Mouse (Mus musculus): ENCODE measurements around the gene G430095P16Rik. TPM values are rescaled to one million over a fixed set of nuclear protein-coding genes. Genes with fewer than 3 reads are reported as not detected.
A peak's percentile ranks its signal among the peaks of the same experiment; 100 is the strongest.

G430095P16Rik gene
- total RNA-seq, 2 experiments from 2014 or later: 4.8 to 17.9 TPM

- no peak for ATAC-seq (replicated peaks; ENCODE audit: poor library complexity, severe bottlenecking)
Observed at GRCm38 (mm10) chr8:84767221-84767620, 44.4 kb downstream of the G430095P16Rik start.

GRCm38 (mm10) chr8:84768343-84769095 lies 45.7 kb downstream of the G430095P16Rik start:
- no peak for ATAC-seq (replicated peaks; ENCODE audit: poor library complexity, severe bottlenecking)

- no peak for ATAC-seq (replicated peaks; ENCODE audit: poor library complexity, severe bottlenecking)
Observed at GRCm38 (mm10) chr8:84769324-84769723, 46.5 kb downstream of the G430095P16Rik start.

GRCm38 (mm10) chr8:84770100-84770953 lies 47.5 kb downstream of the G430095P16Rik start:
- no peak for ATAC-seq (replicated peaks; ENCODE audit: poor library complexity, severe bottlenecking)

- ATAC-seq (replicated peaks; ENCODE audit: poor library complexity, severe bottlenecking): no peak
Observed at GRCm38 (mm10) chr8:84771000-84771687, 48.3 kb downstream of the G430095P16Rik start.

- ATAC-seq (replicated peaks; ENCODE audit: poor library complexity, severe bottlenecking): peak; percentile 43
Observed at GRCm38 (mm10) chr8:84771941-84772378, 49.2 kb downstream of the G430095P16Rik start.

GRCm38 (mm10) chr8:84772628-84773027 lies 49.8 kb downstream of the G430095P16Rik start:
- no peak for ATAC-seq (replicated peaks; ENCODE audit: poor library complexity, severe bottlenecking)

GRCm38 (mm10) chr8:84773304-84773703 lies 50.5 kb downstream of the G430095P16Rik start:
- ATAC-seq (replicated peaks; ENCODE audit: poor library complexity, severe bottlenecking): no peak

- no peak for ATAC-seq (replicated peaks; ENCODE audit: poor library complexity, severe bottlenecking)
Observed at GRCm38 (mm10) chr8:84773833-84774232, 51.0 kb downstream of the G430095P16Rik start.

- ATAC-seq (replicated peaks; ENCODE audit: poor library complexity, severe bottlenecking): no peak
Observed at GRCm38 (mm10) chr8:84774473-84774911, 51.7 kb downstream of the G430095P16Rik start.

GRCm38 (mm10) chr8:84775105-84775591 lies 52.3 kb downstream of the G430095P16Rik start:
- peak; percentile 60 for ATAC-seq (replicated peaks; ENCODE audit: poor library complexity, severe bottlenecking)

GRCm38 (mm10) chr8:84775621-84776113 lies 52.9 kb downstream of the G430095P16Rik start:
- peak; percentile 44 for ATAC-seq (replicated peaks; ENCODE audit: poor library complexity, severe bottlenecking)

Other genes with a start within 250 kb of the G430095P16Rik start
- 33.3 and 44.1 TPM in 2 replicates for gene Ier2, start 60.2 kb upstream of the G430095P16Rik start, total RNA-seq (2014; fragmentation: Nextera tagmentation)
- gene Ier2, start 60.2 kb upstream of the G430095P16Rik start, total RNA-seq (2017): 40.7 and 47.6 TPM in 2 replicates
- 76.9 and 123 TPM in 2 replicates for gene Trmt1, start 36.7 kb upstream of the G430095P16Rik start, total RNA-seq (2014; fragmentation: Nextera tagmentation)
- 73.8 and 95.9 TPM in 2 replicates for gene Trmt1, start 36.7 kb upstream of the G430095P16Rik start, total RNA-seq (2017)
- gene Nacc1, start 35.1 kb upstream of the G430095P16Rik start, total RNA-seq (2014; fragmentation: Nextera tagmentation): 92.9 and 98.1 TPM in 2 replicates
- gene Nacc1, start 35.1 kb upstream of the G430095P16Rik start, total RNA-seq (2017): 46.5 and 59.2 TPM in 2 replicates
- gene Lyl1, start 21.6 kb upstream of the G430095P16Rik start, total RNA-seq (2014; fragmentation: Nextera tagmentation): 82.1 and 133 TPM in 2 replicates
- gene Lyl1, start 21.6 kb upstream of the G430095P16Rik start, total RNA-seq (2017): 65.9 and 73.3 TPM in 2 replicates
- gene Nfix, start 77.3 kb downstream of the G430095P16Rik start, total RNA-seq (2014; fragmentation: Nextera tagmentation): 25.7 and 51.2 TPM in 2 replicates
- gene Nfix, start 77.3 kb downstream of the G430095P16Rik start, total RNA-seq (2017): 9.5 and 12.8 TPM in 2 replicates
- gene Dand5, start 99.8 kb downstream of the G430095P16Rik start, total RNA-seq (2014; fragmentation: Nextera tagmentation): 4.1 and 4.7 TPM in 2 replicates
- gene Dand5, start 99.8 kb downstream of the G430095P16Rik start, total RNA-seq (2017): 3.6 and 3.7 TPM in 2 replicates
- gene Gadd45gip1, start 108.5 kb downstream of the G430095P16Rik start, total RNA-seq (2014; fragmentation: Nextera tagmentation): 17.0 and 19.2 TPM in 2 replicates
- gene Gadd45gip1, start 108.5 kb downstream of the G430095P16Rik start, total RNA-seq (2017): 46.2 and 52.4 TPM in 2 replicates
- gene Rad23a, start 117.7 kb downstream of the G430095P16Rik start, total RNA-seq (2014; fragmentation: Nextera tagmentation): 41.8 TPM in 2 replicates
- 20.1 and 21.4 TPM in 2 replicates for gene Rad23a, start 117.7 kb downstream of the G430095P16Rik start, total RNA-seq (2017)
- 1,333 and 1,645 TPM in 2 replicates for gene Calr, start 123.9 kb downstream of the G430095P16Rik start, total RNA-seq (2014; fragmentation: Nextera tagmentation)
- gene Calr, start 123.9 kb downstream of the G430095P16Rik start, total RNA-seq (2017): 4,572 and 4,672 TPM in 2 replicates
- gene Farsa, start 134.0 kb downstream of the G430095P16Rik start, total RNA-seq (2014; fragmentation: Nextera tagmentation): 90.9 TPM in 2 replicates
- gene Farsa, start 134.0 kb downstream of the G430095P16Rik start, total RNA-seq (2017): 187 and 190 TPM in 2 replicates
- 172 and 176 TPM in 2 replicates for gene Syce2, start 149.1 kb downstream of the G430095P16Rik start, total RNA-seq (2014; fragmentation: Nextera tagmentation)
- gene Syce2, start 149.1 kb downstream of the G430095P16Rik start, total RNA-seq (2017): 126 and 155 TPM in 2 replicates
- 23.2 and 25.8 TPM in 2 replicates for gene Gcdh, start 170.9 kb downstream of the G430095P16Rik start, total RNA-seq (2014; fragmentation: Nextera tagmentation)
- gene Gcdh, start 170.9 kb downstream of the G430095P16Rik start, total RNA-seq (2017): 20.1 and 30.3 TPM in 2 replicates
- 0.52 and 1.0 TPM in 2 replicates for gene Klf1, start 178.9 kb downstream of the G430095P16Rik start, total RNA-seq (2014; fragmentation: Nextera tagmentation)
- 0.43 and 0.72 TPM in 2 replicates for gene Klf1, start 178.9 kb downstream of the G430095P16Rik start, total RNA-seq (2017)
- gene Dnase2a, start 185.6 kb downstream of the G430095P16Rik start, total RNA-seq (2014; fragmentation: Nextera tagmentation): 35.6 and 55.5 TPM in 2 replicates
- gene Dnase2a, start 185.6 kb downstream of the G430095P16Rik start, total RNA-seq (2017): 59.6 and 117 TPM in 2 replicates
- gene Mast1, start 214.4 kb downstream of the G430095P16Rik start, total RNA-seq (2014; fragmentation: Nextera tagmentation): not detected in 2 replicates
- gene Mast1, start 214.4 kb downstream of the G430095P16Rik start, total RNA-seq (2017): not detected in 2 replicates
- not detected in 2 replicates for gene Rtbdn, start 224.0 kb downstream of the G430095P16Rik start, total RNA-seq (2014; fragmentation: Nextera tagmentation)
- gene Rtbdn, start 224.0 kb downstream of the G430095P16Rik start, total RNA-seq (2017): not detected in 2 replicates
- not detected in 2 replicates for gene Gm49661, start 246.4 kb downstream of the G430095P16Rik start, total RNA-seq (2014; fragmentation: Nextera tagmentation)
- not detected in 2 replicates for gene Gm49661, start 246.4 kb downstream of the G430095P16Rik start, total RNA-seq (2017)
- 210 and 303 TPM in 2 replicates for gene Prdx2, start 246.6 kb downstream of the G430095P16Rik start, total RNA-seq (2014; fragmentation: Nextera tagmentation)
- gene Prdx2, start 246.6 kb downstream of the G430095P16Rik start, total RNA-seq (2017): 360 and 421 TPM in 2 replicates
- 116 and 172 TPM in 2 replicates for gene Rnaseh2a, start 246.8 kb downstream of the G430095P16Rik start, total RNA-seq (2014; fragmentation: Nextera tagmentation)
- 91.3 and 148 TPM in 2 replicates for gene Rnaseh2a, start 246.8 kb downstream of the G430095P16Rik start, total RNA-seq (2017)